Mouse (Mus musculus) mouse embryonic stem cell (cell line): ENCODE measurements around the gene Polr2f.

Experiments used
- in situ Hi-C, 2 experiments: fragments of 300-500 bp; cut with MboI; formaldehyde crosslinking; loops; 1 replicate in 1 of 2; 3 replicates in 1 of 2; pipeline ENCODE4 v1.14.3; 2019 to 2020; ENCODE audit warnings: low sequenced_read_pairs in 2 of 2, low pct_unique_long_range_greater_than_20kb in 1 of 2, mixed read lengths in 1 of 2; ENCODE audit not compliant: unreplicated experiment in 1 of 2

Gene Polr2f

GRCm38 (mm10) chr15:79195492-79195891, 54.7 kb downstream of the Polr2f start:
- in situ Hi-C loops, result no loop called here

GRCm38 (mm10) chr15:79199390-79199976, 58.7 kb downstream of the Polr2f start:
- in situ Hi-C loops, result no loop called here
